Mouse (Mus musculus): ENCODE results near the gene Atp13a1.

DNA sequence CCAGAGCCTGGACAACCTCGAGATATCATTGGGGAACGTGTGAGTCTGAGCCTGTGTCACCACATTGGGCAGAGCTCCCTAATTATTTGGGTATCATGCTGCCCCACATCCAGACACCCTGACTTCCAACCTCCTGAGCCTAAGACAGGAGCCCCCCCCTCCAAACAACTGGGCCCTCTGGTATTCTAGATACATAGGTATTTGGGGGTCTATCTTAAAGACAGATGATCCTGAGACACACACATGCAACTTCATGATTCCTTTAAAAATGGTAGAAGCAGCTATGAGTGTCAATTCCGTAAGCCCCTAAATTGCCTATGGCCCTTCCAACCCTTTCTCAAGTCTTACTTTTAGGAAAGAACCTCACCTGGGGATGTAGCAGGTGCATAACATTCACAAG, 18.9 kb downstream of the Atp13a1 start:
- TF ChIP-seq POLR2A (IDR thresholded peaks at IDR 0.05; ENCODE audit: control insufficient read depth, extremely low read depth, insufficient read depth, low read length, poor library complexity) = no peak
- no peak for TF ChIP-seq CTCF (IDR thresholded peaks at IDR 0.05; ENCODE audit: borderline replicate concordance, control insufficient read depth, extremely low read depth, insufficient read depth, low read length, poor library complexity)

Data from thymus, adult 2 months (tissue).